Mouse (Mus musculus) kidney, embryonic 14.5 days (tissue): ENCODE results near the gene Slc43a2. TPM values are rescaled to one million over a fixed set of nuclear protein-coding genes. Genes with fewer than 3 reads are reported as not detected.
A peak's percentile ranks its signal among the peaks of the same experiment; 100 is the strongest.

ENCODE experiments used
- ATAC-seq: fragments of 200-750 bp; cut with Nextera tagmentation; 2 replicates; pipeline ENCODE4 v1.8.0; 2017; ENCODE audit warnings: moderate number of reproducible peaks, mild to moderate bottlenecking, moderate TSS enrichment, moderate library complexity; ENCODE audit not compliant: low FRiP score, low TSS enrichment
- H3K27ac ChIP-seq: fragments of 300-500 bp; sonication (generic); 2 replicates; pipeline ENCODE4 v1.5.1; 2014; ENCODE audit warnings: low read depth, mild to moderate bottlenecking, low read length, moderate library complexity, mixed read lengths
- H3K27me3 ChIP-seq: fragments of 300-500 bp; sonication (generic); 2 replicates; pipeline ENCODE4 v1.6.1; 2014; ENCODE audit warnings: mild to moderate bottlenecking, low read length; ENCODE audit not compliant: control insufficient read depth, insufficient read depth
- H3K36me3 ChIP-seq: fragments of 300-500 bp; sonication (generic); 2 replicates; pipeline ENCODE4 v1.6.1; 2014; ENCODE audit warnings: low read length, mixed read lengths; ENCODE audit not compliant: control insufficient read depth, insufficient read depth
- H3K4me1 ChIP-seq: fragments of 300-500 bp; sonication (generic); 2 replicates; pipeline ENCODE4 v1.6.1; 2014; ENCODE audit warnings: low read length, mixed read lengths; ENCODE audit not compliant: control insufficient read depth, insufficient read depth
- H3K4me2 ChIP-seq: fragments of 300-500 bp; sonication (generic); replicated peaks from 2 replicates; pipeline ENCODE4 v1.6.1; 2014; ENCODE audit warnings: low read depth, mild to moderate bottlenecking, low read length
- H3K4me3 ChIP-seq: fragments of 300-500 bp; sonication (generic); 2 replicates; pipeline ENCODE4 v1.5.1; 2014; ENCODE audit warnings: mild to moderate bottlenecking, low read length
- H3K9ac ChIP-seq: fragments of 300-500 bp; sonication (generic); 2 replicates; pipeline ENCODE4 v1.6.1; 2014; ENCODE audit warnings: low read depth, mild to moderate bottlenecking, low read length, moderate library complexity
- H3K9me3 ChIP-seq: fragments of 300-500 bp; sonication (generic); 2 replicates; pipeline ENCODE4 v1.6.1; 2016; ENCODE audit warnings: low read length; ENCODE audit not compliant: control insufficient read depth
- WGBS: fragments of 180-500 bp; shearing (Covaris S2); extraction: QIAGEN DNeasy Blood & Tissue Kit; methylation state at CpG from one replicate; pipeline ENCODE4 v1.1.7; 2014; 5-methylcytosine and 5-hydroxymethylcytosine counted together
- polyA plus RNA-seq: library from polyadenylated mRNA; unstranded; fragments of >200 nt; fragmentation: Nextera tagmentation; extraction: Ambion mirVana; gene quantifications from 2 replicates; pipeline ENCODE4 v1.2.1, GENCODE M21; 2014

Slc43a2 gene
- polyA plus RNA-seq: 3.5 and 6.0 TPM in 2 replicates

DNA sequence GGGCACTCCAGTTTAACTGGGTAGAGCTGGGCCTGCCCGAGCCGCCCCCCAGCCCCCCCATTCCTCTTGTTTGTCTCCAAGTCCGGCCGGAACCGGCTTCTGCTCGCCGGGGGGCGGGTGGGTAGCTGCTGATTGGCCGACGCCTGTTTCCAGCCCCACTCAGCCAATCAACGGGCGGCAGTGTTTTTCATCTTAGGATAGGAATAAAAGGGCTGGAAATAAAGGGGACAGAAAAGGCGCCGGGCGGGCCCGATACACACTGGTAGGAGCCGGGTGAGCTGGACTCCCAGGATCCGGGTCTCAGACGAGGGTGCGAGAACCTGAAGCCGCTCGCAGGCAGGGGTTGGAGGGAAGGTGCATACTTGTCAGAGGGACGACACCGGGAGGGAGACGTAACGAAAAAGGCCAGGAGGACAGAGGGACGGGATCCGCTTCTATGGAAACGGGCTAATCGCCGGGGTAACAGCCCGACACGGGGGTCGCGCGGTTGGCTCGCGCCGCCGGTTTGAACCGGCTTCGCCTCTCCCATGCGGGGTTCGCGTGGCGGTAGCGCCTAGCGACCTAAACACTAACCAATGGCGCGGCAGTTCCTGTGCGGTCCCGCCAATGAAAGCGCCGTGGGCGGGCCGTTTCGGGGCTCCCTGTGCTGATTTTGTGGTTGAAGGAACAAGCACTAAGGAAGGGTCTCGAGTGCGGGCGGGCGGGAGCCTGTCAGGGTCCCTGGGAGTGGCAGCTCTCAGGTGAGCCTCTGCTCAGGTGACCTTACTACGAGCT lies at the start of gene Slc43a2:
Gene Slc43a2 (plus strand): TSS at position 226 of the 774 bp plus-strand sequence.
- H3K9ac ChIP-seq: peak within 1 kb of the TSS; percentile 68
- peak within 1 kb of the TSS; percentile 59 for H3K4me3 ChIP-seq
- no peaks in the 10 kb centered on the region for H3K36me3 ChIP-seq
- H3K9me3 ChIP-seq: no peaks in the 10 kb centered on the region
- H3K27me3 ChIP-seq: no peaks in the 10 kb centered on the region
- peaks cover 18% of the 10 kb centered on the region for H3K4me1 ChIP-seq
- H3K27ac ChIP-seq: peak within 1 kb of the TSS; percentile 85
- peak within 1 kb of the TSS; percentile 96 for H3K4me2 ChIP-seq
- under 1% methylated on average over 61 of the region's 62 CpGs for WGBS
- peak; percentile 92 for ATAC-seq

DNA sequence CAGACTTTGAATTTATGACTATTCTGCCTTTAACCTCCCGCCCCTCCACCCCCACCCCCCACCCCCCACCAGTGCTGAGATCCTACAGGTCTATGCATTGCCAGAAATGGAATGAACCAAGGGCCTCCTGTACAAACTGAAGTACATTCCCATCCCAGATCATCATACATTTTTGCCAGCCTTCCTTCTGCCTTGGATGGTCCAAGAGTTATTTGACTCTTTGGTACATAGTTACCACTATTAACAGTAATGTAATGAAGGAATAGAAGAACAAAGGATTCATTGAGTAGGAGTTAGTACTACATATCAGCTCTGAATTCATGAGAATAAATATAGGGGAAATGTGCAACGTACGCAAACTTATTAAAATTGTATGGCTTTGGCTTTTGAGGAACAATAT lies 45.3 kb upstream of the Slc43a2 start:
- H3K4me2 ChIP-seq: peak overlapping the region; percentile 33
- peaks cover 26% of the 10 kb centered on the region for H3K36me3 ChIP-seq
- no peak overlapping the region for H3K9ac ChIP-seq
- ATAC-seq: peak; percentile 4; the same call in 1 of the 2 replicates
- H3K27me3 ChIP-seq: no peaks in the 10 kb centered on the region
- H3K9me3 ChIP-seq: no peaks in the 10 kb centered on the region
- H3K27ac ChIP-seq: no peak overlapping the region
- 18% methylated on average over 3 of the region's 3 CpGs for WGBS
- H3K4me1 ChIP-seq: peaks cover 8% of the 10 kb centered on the region; the same call in 1 of the 2 replicates
- peak overlapping the region; percentile 100 for H3K4me3 ChIP-seq

DNA sequence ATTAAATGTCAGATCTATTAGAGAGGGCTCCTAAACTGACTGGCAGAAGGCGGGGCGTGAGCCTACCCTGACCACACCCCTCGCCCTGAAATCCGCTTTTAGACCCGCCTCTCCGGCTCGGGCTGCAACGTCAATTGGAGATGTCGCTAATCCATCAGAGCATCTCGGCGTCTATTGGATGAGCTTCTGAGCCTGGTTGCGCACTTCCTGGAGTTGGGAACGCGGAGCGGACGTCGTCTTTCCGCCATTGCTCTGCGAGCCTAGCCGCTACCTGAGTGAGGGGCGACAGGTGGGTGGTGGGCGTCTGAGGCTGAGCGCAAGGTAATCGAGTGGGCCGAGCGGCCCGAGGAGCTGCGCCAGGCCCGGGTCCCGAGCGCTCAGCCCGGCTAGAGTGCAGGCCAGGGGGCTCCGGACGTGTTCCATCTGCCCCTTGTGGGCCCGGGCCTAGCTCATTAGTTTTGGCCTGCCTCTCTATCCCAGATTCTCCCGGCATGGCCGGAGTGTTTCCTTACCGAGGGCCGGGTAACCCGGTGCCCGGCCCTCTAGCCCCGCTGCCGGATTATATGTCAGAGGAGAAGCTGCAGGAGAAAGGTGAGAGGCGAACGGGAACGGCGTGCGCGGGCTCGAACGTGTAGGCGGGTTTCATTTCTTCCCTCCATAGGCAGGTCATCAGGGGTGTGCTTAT lies 44.8 kb upstream of the Slc43a2 start, which contains the start of gene Prpf8:
Gene Prpf8 (plus strand): TSS at position 216 of the 685 bp plus-strand sequence.
- under 1% methylated on average over 52 of the region's 52 CpGs for WGBS
- Histone ChIP-seq H3K27me3 (no peaks in the 10 kb centered on the region), H3K27ac (peak within 1 kb of the TSS; percentile 72; the same call in 1 of the 2 replicates), H3K4me2 (peak within 1 kb of the TSS; percentile 67), H3K4me1 (peaks cover 8% of the 10 kb centered on the region; the same call in 1 of the 2 replicates), H3K9ac (peak within 1 kb of the TSS; percentile 94), H3K36me3 (peaks cover 32% of the 10 kb centered on the region), H3K9me3 (no peaks in the 10 kb centered on the region), H3K4me3 (peak within 1 kb of the TSS; percentile 100)
- peak; percentile 100 for ATAC-seq

DNA sequence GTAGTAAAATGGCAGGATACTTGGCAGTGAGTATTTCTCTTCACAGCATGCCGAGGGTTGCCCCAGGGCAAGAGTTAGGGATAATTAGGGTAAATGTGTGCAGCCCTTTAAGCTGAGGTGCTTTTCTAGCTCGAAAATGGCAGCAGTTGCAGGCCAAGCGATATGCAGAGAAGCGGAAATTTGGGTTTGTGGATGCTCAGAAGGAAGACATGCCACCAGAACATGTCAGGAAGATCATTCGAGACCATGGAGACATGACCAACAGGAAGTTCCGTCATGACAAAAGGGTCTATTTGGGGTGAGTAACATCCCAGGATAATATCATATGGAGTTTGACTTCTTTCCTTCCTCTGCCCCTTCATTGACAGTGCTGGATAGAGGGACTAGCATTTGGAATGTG lies 44.0 kb upstream of the Slc43a2 start:
- ATAC-seq: no peak
- Histone ChIP-seq H3K36me3 (peaks cover 40% of the 10 kb centered on the region), H3K27ac (no peak overlapping the region), H3K4me3 (peak overlapping the region; percentile 100), H3K9ac (peak overlapping the region; percentile 94), H3K9me3 (no peaks in the 10 kb centered on the region), H3K4me1 (peaks cover 8% of the 10 kb centered on the region; the same call in 1 of the 2 replicates), H3K4me2 (peak overlapping the region; percentile 67), H3K27me3 (no peaks in the 10 kb centered on the region)
- WGBS: 47% methylated on average over 6 of the region's 6 CpGs

DNA sequence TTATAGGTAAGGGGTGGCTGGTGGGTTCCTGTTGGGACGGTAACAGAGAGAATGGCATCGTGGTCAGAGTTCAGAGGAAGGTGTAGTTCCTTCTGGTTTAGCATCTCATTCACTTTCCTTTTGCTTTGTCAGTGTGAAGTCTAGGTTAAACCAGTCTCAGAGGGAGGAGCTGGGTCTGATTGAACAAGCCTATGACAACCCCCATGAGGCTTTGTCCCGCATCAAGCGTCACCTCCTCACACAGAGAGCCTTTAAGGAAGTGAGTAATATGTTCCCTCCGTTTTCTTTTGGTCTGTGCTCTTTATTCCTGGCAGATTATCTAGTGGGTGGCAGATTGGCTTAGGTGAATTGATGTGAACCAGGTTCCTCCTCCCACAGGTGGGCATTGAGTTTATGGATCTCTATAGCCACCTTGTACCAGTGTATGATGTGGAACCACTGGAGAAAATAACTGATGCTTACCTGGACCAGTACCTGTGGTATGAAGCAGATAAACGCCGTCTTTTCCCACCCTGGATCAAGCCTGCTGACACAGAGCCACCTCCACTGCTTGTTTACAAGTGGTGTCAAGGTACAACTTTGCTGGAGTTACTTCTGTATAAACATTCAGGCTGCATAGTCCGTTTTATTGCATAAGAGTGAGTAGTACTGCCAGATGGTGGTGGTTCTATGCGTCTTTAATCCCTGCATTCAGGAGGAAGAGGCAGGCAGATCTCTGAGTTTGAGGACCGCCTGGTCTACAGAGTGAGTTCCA lies 37.0 kb upstream of the Slc43a2 start:
- Histone ChIP-seq H3K4me3 (no peak overlapping the region), H3K27ac (no peak overlapping the region), H3K27me3 (no peaks in the 10 kb centered on the region), H3K36me3 (peaks cover 100% of the 10 kb centered on the region), H3K4me1 (no peaks in the 10 kb centered on the region), H3K4me2 (no peak overlapping the region), H3K9ac (no peak overlapping the region), H3K9me3 (no peaks in the 10 kb centered on the region)
- ATAC-seq: no peak
- 92% methylated on average over 10 of the region's 10 CpGs for WGBS

DNA sequence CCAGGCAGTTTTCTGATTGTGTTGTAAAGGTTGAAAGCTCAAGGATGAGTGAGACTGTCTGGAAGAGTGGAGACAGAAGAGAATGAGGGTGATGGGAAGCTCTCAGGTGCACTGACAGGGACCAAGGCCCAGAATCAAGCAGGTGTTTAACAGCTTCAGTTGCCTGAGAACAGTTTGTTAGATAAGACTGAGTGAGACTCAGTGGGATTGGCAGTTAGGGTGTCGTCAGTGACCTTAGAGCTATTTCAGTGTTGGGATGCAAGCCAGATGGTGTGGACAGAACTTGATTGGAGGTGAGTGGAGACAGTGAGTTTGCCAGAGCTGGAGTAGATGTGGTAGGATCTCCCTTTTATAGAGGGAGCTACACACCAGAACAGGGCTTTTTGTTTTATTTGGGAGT lies 33.4 kb upstream of the Slc43a2 start:
- Histone ChIP-seq H3K4me3 (no peak overlapping the region), H3K36me3 (peaks cover 100% of the 10 kb centered on the region), H3K4me1 (no peaks in the 10 kb centered on the region), H3K27me3 (no peaks in the 10 kb centered on the region), H3K9ac (no peak overlapping the region), H3K27ac (no peak overlapping the region), H3K9me3 (no peaks in the 10 kb centered on the region), H3K4me2 (no peak overlapping the region)
- 84% methylated on average over 1 of the region's 1 CpGs for WGBS
- ATAC-seq: no peak

DNA sequence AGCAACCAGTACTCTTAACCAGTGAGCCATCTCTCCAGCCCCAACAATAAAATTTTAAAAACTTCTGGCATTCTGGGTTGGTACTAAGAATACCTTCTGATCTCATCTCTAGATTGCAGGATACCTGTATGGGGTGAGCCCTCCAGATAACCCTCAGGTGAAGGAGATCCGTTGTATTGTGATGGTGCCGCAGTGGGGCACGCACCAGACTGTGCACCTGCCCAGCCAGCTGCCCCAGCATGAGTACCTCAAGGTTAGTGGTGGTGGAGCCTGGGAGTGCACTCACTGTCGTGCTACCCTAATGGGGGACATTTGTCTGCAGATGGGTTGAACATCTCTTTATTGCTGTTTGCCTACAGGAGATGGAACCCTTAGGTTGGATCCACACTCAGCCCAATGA lies 23.3 kb upstream of the Slc43a2 start:
- no peak overlapping the region for H3K4me3 ChIP-seq
- peaks cover 63% of the 10 kb centered on the region for H3K36me3 ChIP-seq
- no peak overlapping the region for H3K9ac ChIP-seq
- H3K9me3 ChIP-seq: no peaks in the 10 kb centered on the region
- WGBS: 96% methylated on average over 4 of the region's 4 CpGs
- no peak overlapping the region for H3K4me2 ChIP-seq
- no peak overlapping the region for H3K27ac ChIP-seq
- H3K27me3 ChIP-seq: no peaks in the 10 kb centered on the region
- ATAC-seq: no peak
- H3K4me1 ChIP-seq: peaks cover 20% of the 10 kb centered on the region

DNA sequence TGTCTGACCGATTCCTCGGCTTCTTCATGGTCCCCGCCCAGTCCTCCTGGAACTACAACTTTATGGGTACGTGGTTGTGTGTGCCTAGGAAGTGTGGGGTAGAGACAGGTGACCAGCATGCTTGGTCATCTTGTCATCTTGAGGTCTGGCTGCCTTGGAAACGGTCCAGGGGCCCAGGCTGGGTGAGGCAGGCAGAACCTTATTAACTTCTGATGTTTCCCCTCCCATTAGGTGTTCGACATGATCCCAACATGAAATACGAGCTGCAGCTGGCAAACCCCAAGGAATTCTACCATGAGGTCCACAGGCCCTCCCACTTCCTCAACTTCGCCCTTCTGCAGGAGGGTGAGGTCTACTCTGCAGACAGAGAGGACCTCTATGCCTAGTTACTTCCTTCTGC lies 22.6 kb upstream of the Slc43a2 start:
- H3K27me3 ChIP-seq: no peaks in the 10 kb centered on the region
- H3K27ac ChIP-seq: no peak overlapping the region
- no peak for ATAC-seq
- no peak overlapping the region for H3K4me3 ChIP-seq
- peaks cover 20% of the 10 kb centered on the region for H3K4me1 ChIP-seq
- WGBS: 51% methylated on average over 8 of the region's 8 CpGs
- no peaks in the 10 kb centered on the region for H3K9me3 ChIP-seq
- no peak overlapping the region for H3K4me2 ChIP-seq
- peaks cover 56% of the 10 kb centered on the region for H3K36me3 ChIP-seq
- no peak overlapping the region for H3K9ac ChIP-seq
